Mouse (Mus musculus) neural tube, embryonic 11.5 days (tissue): ENCODE measurements at regions not wholly inside any gene's neighbourhood (a gene's known extent, or its start where the extent isn't known, plus 50 kb on each side); places are given as distances from the start of the nearest gene placed in this dataset.

ENCODE experiments used
- ATAC-seq: fragments of 200-750 bp; cut with Nextera tagmentation; 2 replicates; pipeline ENCODE4 v1.8.0; 2017; ENCODE audit warnings: moderate number of reproducible peaks, mild to moderate bottlenecking, moderate TSS enrichment, moderate library complexity; ENCODE audit not compliant: insufficient read depth, low FRiP score, low TSS enrichment
- DNase-seq: peaks from one replicate; pipeline ENCODE4 v3.0.0-alpha.2; 2015; ENCODE audit warnings: low spot score
- H3K27ac ChIP-seq: fragments of 300-500 bp; sonication (generic); 2 replicates; pipeline ENCODE4 v1.5.1; 2014; ENCODE audit warnings: low read depth, mild to moderate bottlenecking, low read length
- H3K27me3 ChIP-seq: fragments of 300-500 bp; sonication (generic); 2 replicates; pipeline ENCODE4 v1.6.1; 2014; ENCODE audit warnings: mild to moderate bottlenecking, low read length, mixed read lengths; ENCODE audit not compliant: control insufficient read depth, insufficient read depth
- H3K36me3 ChIP-seq: fragments of 300-500 bp; sonication (generic); 2 replicates; pipeline ENCODE4 v1.6.1; 2014; ENCODE audit warnings: mild to moderate bottlenecking, low read length, moderate library complexity, mixed read lengths; ENCODE audit not compliant: control insufficient read depth, insufficient read depth
- H3K4me1 ChIP-seq: fragments of 300-500 bp; sonication (generic); 2 replicates; pipeline ENCODE4 v1.6.1; 2014; ENCODE audit warnings: low read length, mixed read lengths; ENCODE audit not compliant: control insufficient read depth, insufficient read depth
- H3K4me2 ChIP-seq: fragments of 300-500 bp; sonication (generic); 2 replicates; pipeline ENCODE4 v1.6.1; 2014; ENCODE audit warnings: low read depth, mild to moderate bottlenecking, moderate library complexity
- H3K4me3 ChIP-seq: fragments of 300-500 bp; sonication (generic); 2 replicates; pipeline ENCODE4 v1.5.1; 2014; ENCODE audit warnings: low read depth, low read length
- H3K9ac ChIP-seq: fragments of 300-500 bp; sonication (generic); 2 replicates; pipeline ENCODE4 v1.6.1; 2014; ENCODE audit warnings: mild to moderate bottlenecking, low read length
- H3K9me3 ChIP-seq: fragments of 300-500 bp; sonication (generic); 2 replicates; pipeline ENCODE4 v1.6.1; 2016; ENCODE audit warnings: low read length; ENCODE audit not compliant: control insufficient read depth
- WGBS: fragments of 180-500 bp; shearing (Covaris S2); extraction: QIAGEN DNeasy Blood & Tissue Kit; methylation state at CpG from one replicate; pipeline ENCODE4 v1.1.7; 2014; 5-methylcytosine and 5-hydroxymethylcytosine counted together

DNA sequence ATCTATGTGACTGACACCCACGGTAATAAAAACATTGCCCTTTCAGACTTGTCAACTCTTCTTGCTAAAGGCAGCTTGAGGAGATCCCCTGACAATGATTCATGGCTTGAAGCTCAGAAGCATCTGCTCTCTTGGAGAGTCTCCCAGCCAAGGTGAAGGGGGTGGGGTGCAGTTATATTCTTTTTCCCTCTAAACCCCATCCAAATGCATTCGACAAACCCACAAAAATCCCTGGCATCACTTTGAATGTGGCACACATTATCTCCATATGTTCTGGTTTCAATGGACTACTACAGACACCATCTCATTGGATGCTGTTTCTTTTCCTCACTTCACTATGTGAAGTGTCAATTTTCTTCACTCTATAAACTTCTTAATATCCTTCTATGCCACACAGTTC lies 603.0 kb upstream of the Rag2 start:
- WGBS, result 84% methylated on average over 2 of the region's 2 CpGs

GRCm38 (mm10) chr2:101043050-101043449 lies 581.5 kb upstream of the Rag2 start:
- Histone ChIP-seq H3K9me3 (no peaks in the 10 kb centered on the region), H3K4me2 (no peak overlapping the region), H3K27me3 (no peaks in the 10 kb centered on the region), H3K4me3 (no peak overlapping the region), H3K4me1 (no peaks in the 10 kb centered on the region), H3K9ac (no peak overlapping the region), H3K36me3 (no peaks in the 10 kb centered on the region), H3K27ac (no peak overlapping the region)
- WGBS, result 87% methylated on average over 3 of the region's 3 CpGs
- DNase-seq (no peak), ATAC-seq (peak; percentile 30; the same call in 1 of the 2 replicates)

More for the DNA sequence above, 603.0 kb upstream of the Rag2 start:
- no peak overlapping the region for H3K27ac ChIP-seq
- no peak overlapping the region for H3K9ac ChIP-seq
- H3K4me2 ChIP-seq, result no peak overlapping the region
- ATAC-seq (no peak), DNase-seq (no peak)
- H3K4me1 ChIP-seq, result no peaks in the 10 kb centered on the region
- no peaks in the 10 kb centered on the region for H3K27me3 ChIP-seq
- H3K4me3 ChIP-seq, result no peak overlapping the region
- H3K36me3 ChIP-seq, result no peaks in the 10 kb centered on the region
- no peaks in the 10 kb centered on the region for H3K9me3 ChIP-seq

DNA sequence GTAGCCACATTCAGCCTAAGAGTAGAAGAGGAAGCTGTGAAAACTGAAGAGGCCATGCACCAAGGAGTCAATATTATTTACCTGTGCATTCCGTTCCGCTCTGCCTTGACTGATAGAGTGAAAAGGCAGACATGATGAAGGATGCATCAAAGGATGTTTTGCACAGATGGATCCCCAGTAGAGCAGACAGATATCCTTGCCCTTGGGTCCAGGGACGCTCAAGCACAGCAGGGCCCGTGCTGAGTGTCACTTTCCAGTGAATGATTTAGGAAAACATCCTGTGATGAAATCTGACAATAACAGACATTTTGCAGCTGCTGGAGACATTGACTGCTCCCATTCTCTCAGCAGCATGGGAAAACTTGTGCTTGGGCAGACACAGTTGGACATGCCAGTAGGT lies 561.6 kb upstream of the Rag2 start:
- no peak overlapping the region for H3K27ac ChIP-seq
- H3K4me1 ChIP-seq, result no peaks in the 10 kb centered on the region
- ATAC-seq, result no peak
- H3K9me3 ChIP-seq, result no peaks in the 10 kb centered on the region
- H3K27me3 ChIP-seq, result no peaks in the 10 kb centered on the region
- 61% methylated on average over 4 of the region's 4 CpGs for WGBS
- H3K9ac ChIP-seq, result no peak overlapping the region
- no peak overlapping the region for H3K4me2 ChIP-seq
- H3K36me3 ChIP-seq, result no peaks in the 10 kb centered on the region
- H3K4me3 ChIP-seq, result no peak overlapping the region
- no peak for DNase-seq

- Histone ChIP-seq H3K4me1 (no peaks in the 10 kb centered on the region), H3K9me3 (no peaks in the 10 kb centered on the region), H3K27me3 (no peaks in the 10 kb centered on the region), H3K27ac (no peak overlapping the region), H3K9ac (no peak overlapping the region), H3K4me3 (no peak overlapping the region), H3K4me2 (no peak overlapping the region), H3K36me3 (no peaks in the 10 kb centered on the region)
- ATAC-seq (no peak), DNase-seq (no peak)
Measured at GRCm38 (mm10) chr2:101074990-101075389, 549.5 kb upstream of the Rag2 start.

DNA sequence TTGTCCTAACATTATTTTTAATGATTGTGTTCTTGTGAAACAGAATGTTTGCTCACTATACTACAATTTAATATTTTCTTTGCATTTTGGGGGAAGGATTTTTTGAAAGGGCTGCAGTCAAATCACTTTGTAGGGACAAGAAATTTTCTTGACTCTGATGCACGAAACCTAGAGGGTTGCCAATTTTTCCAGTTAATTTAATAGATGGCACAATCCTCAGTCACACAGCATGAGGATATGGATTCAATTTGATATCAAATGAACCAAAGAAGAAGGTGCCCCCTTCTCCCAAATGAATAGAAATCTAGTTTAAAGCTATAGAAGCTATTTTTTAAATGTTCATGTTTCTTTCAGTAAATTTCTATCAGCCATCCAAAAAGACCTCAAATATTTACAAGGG lies 544.3 kb upstream of the Rag2 start:
- Histone ChIP-seq H3K27ac (no peak overlapping the region), H3K9me3 (no peaks in the 10 kb centered on the region), H3K36me3 (no peaks in the 10 kb centered on the region), H3K9ac (no peak overlapping the region), H3K4me1 (no peaks in the 10 kb centered on the region), H3K27me3 (no peaks in the 10 kb centered on the region), H3K4me3 (no peak overlapping the region), H3K4me2 (no peak overlapping the region)
- no peak for ATAC-seq
- no peak for DNase-seq
- WGBS, result 80% methylated on average over 1 of the region's 1 CpGs

GRCm38 (mm10) chr2:101083813-101084212 lies 540.7 kb upstream of the Rag2 start:
- Histone ChIP-seq H3K4me1 (no peaks in the 10 kb centered on the region), H3K4me2 (no peak overlapping the region), H3K9ac (no peak overlapping the region), H3K36me3 (no peaks in the 10 kb centered on the region), H3K4me3 (no peak overlapping the region), H3K27ac (no peak overlapping the region), H3K27me3 (no peaks in the 10 kb centered on the region), H3K9me3 (no peaks in the 10 kb centered on the region)
- ATAC-seq (no peak), DNase-seq (no peak)

GRCm38 (mm10) chr2:101084648-101085047 lies 539.9 kb upstream of the Rag2 start:
- DNase-seq (no peak), ATAC-seq (no peak)
- no peak overlapping the region for H3K9ac ChIP-seq
- no peak overlapping the region for H3K27ac ChIP-seq
- H3K27me3 ChIP-seq, result no peaks in the 10 kb centered on the region
- H3K36me3 ChIP-seq, result no peaks in the 10 kb centered on the region
- H3K4me1 ChIP-seq, result no peaks in the 10 kb centered on the region
- H3K9me3 ChIP-seq, result no peaks in the 10 kb centered on the region
- WGBS, result 89% methylated on average over 1 of the region's 1 CpGs
- H3K4me3 ChIP-seq, result no peak overlapping the region
- H3K4me2 ChIP-seq, result no peak overlapping the region

GRCm38 (mm10) chr2:101107183-101107872 lies 517.2 kb upstream of the Rag2 start:
- Histone ChIP-seq H3K4me1 (no peaks in the 10 kb centered on the region), H3K27ac (no peak overlapping the region), H3K36me3 (no peaks in the 10 kb centered on the region), H3K9ac (no peak overlapping the region), H3K9me3 (no peaks in the 10 kb centered on the region), H3K4me2 (no peak overlapping the region), H3K4me3 (no peak overlapping the region), H3K27me3 (no peaks in the 10 kb centered on the region)
- 73% methylated on average over 1 of the region's 1 CpGs for WGBS
- no peak for ATAC-seq
- no peak for DNase-seq

- DNase-seq (no peak), ATAC-seq (no peak)
- no peak overlapping the region for H3K9ac ChIP-seq
- H3K9me3 ChIP-seq, result no peaks in the 10 kb centered on the region
- H3K4me2 ChIP-seq, result no peak overlapping the region
- no peak overlapping the region for H3K4me3 ChIP-seq
- H3K36me3 ChIP-seq, result no peaks in the 10 kb centered on the region
- no peaks in the 10 kb centered on the region for H3K27me3 ChIP-seq
- H3K4me1 ChIP-seq, result no peaks in the 10 kb centered on the region
- H3K27ac ChIP-seq, result no peak overlapping the region
- WGBS, result 8% methylated on average over 1 of the region's 1 CpGs
Measured at GRCm38 (mm10) chr2:101136867-101137266, 487.7 kb upstream of the Rag2 start.
